Comparison of ENCODE assay signal across 13 mouse cellular contexts in the genomic region with DNA sequence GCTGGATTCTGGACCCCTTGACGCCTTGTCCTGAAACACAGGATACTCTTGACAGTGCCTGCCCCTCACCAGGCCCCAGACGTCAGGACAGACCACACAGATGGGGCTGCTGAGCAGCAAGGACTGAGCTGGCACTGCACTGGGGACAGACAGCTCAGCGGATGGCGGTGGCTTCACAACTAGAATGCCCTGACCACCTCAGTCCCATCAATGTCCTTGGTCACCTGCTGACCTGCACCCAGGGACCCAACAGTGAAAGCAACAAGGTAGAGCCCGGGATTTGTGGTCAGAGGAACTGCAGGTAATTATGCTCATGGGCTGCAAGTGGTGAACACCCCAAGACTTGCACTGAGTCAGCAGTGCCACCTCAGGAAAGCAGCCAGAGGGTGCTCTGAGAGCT.
"Had no signal": no experiment of that assay in that cellular context is flagged by ENCODE, and none has a peak within 500 bp of the region (broad histone marks: within the 10 kb centered on the region; RNA-seq: fewer than 3 reads in every experiment).

No protein-coding gene starts in this region.

- H3K4me3 ChIP-seq: midbrain, embryonic 10.5 days; midbrain, embryonic 12.5 days; neural tube, embryonic 12.5 days had no signal

- H3K4me2 ChIP-seq: lung, embryonic 14.5 days; midbrain, embryonic 12.5 days; neural tube, embryonic 12.5 days had no signal

- H3K27me3 ChIP-seq: midbrain, embryonic 12.5 days; neural tube, embryonic 12.5 days had no signal

- DNase-seq: lung, adult 18-20 months; lung, embryonic 14.5 days; lung, postnatal 10 days; lung, postnatal 4 days; midbrain, embryonic 14.5 days; right cerebral cortex, postnatal 14 days; spleen, adult 18-20 months; thymus, adult 18-20 months; thymus, postnatal 14 days; thymus, postnatal 36 days had no signal
